7 mouse cellular contexts compared by ENCODE assay signal in the genomic region with DNA sequence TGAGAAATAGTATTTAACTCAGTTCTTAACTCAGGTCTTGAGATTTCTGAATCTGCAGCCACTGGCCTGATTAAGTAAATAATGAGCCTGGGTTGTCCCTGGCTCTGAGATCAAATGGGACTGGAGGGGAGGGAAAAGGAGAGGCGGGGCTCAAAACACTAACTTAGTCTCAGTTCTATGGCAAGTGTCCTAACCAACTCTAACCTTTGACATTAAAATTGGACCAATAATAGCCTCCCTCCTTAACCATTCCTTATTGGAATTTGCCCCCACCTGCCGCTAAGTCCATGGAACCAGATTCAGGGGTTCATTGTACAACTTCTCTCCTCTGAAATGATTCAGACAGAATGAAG. TPM values are rescaled to one million over a fixed set of nuclear protein-coding genes. Genes with fewer than 3 reads are reported as not detected.
DNase-seq lines count a peak whose midpoint lies in the region; ATAC-seq lines count a peak whose summit lies in the region.

A gene (minus strand): TSS at position 88 of the 353 bp plus-strand sequence.

- H3K36me3 ChIP-seq in neural tube, embryonic 11.5 days (ENCODE audit: control insufficient read depth, insufficient read depth, low read length): no peaks in the 10 kb centered on the region
- H3K36me3 ChIP-seq in forebrain, embryonic 15.5 days: no peaks in the 10 kb centered on the region
- H3K36me3 ChIP-seq in limb, embryonic 11.5 days (ENCODE audit: control insufficient read depth, insufficient read depth, low read length): no peaks in the 10 kb centered on the region
- no peaks in the 10 kb centered on the region for H3K36me3 ChIP-seq in stomach, embryonic 16.5 days (ENCODE audit: control insufficient read depth, insufficient read depth, low read length)

- peak within 1 kb of the TSS; percentile 52 for H3K9ac ChIP-seq in neural tube, embryonic 11.5 days (ENCODE audit: low read length)
- H3K9ac ChIP-seq in forebrain, embryonic 15.5 days (replicated peaks): peak within 1 kb of the TSS; percentile 16; the same call in 1 of the 2 replicates
- H3K9ac ChIP-seq in limb, embryonic 11.5 days (ENCODE audit: low read length): no peak within 1 kb of the TSS
- peak within 1 kb of the TSS; percentile 54; the same call in 1 of the 2 replicates for H3K9ac ChIP-seq in stomach, embryonic 16.5 days (ENCODE audit: low read length)

- DNase-seq in neural tube, embryonic 11.5 days (ENCODE audit: low spot score): no peak
- DNase-seq in neural tube, embryonic 10.5 days (ENCODE audit: extremely low spot score, low spot score): no peak
- no peak for DNase-seq in limb, embryonic 11.5 days (ENCODE audit: low spot score)
- DNase-seq in B cell, adult 2 months: no peak
- DNase-seq in layer of hippocampus, postnatal 10 days (ENCODE audit: low spot score in 2 of 2): no peak

- no peaks in the 10 kb centered on the region for H3K9me3 ChIP-seq in neural tube, embryonic 11.5 days (ENCODE audit: control insufficient read depth, low read length)
- no peaks in the 10 kb centered on the region for H3K9me3 ChIP-seq in forebrain, embryonic 15.5 days
- no peaks in the 10 kb centered on the region for H3K9me3 ChIP-seq in limb, embryonic 11.5 days (ENCODE audit: control insufficient read depth, low read length)
- H3K9me3 ChIP-seq in stomach, embryonic 16.5 days (replicated peaks; ENCODE audit: control insufficient read depth, low read length): no peaks in the 10 kb centered on the region

- H3K27ac ChIP-seq in neural tube, embryonic 11.5 days (ENCODE audit: low read depth, low read length): peak within 1 kb of the TSS; percentile 53; the same call in 1 of the 2 replicates
- peak within 1 kb of the TSS; percentile 83 for H3K27ac ChIP-seq in forebrain, embryonic 15.5 days (replicated peaks)
- H3K27ac ChIP-seq in limb, embryonic 11.5 days (replicated peaks; ENCODE audit: low read depth, low read length): no peak within 1 kb of the TSS
- H3K27ac ChIP-seq in stomach, embryonic 16.5 days (ENCODE audit: low read length): peak within 1 kb of the TSS; percentile 70

- H3K4me3 ChIP-seq in neural tube, embryonic 11.5 days (ENCODE audit: low read depth, low read length): no peak within 1 kb of the TSS
- H3K4me3 ChIP-seq in forebrain, embryonic 15.5 days: peak within 1 kb of the TSS; percentile 29
- no peak within 1 kb of the TSS for H3K4me3 ChIP-seq in limb, embryonic 11.5 days (ENCODE audit: low read depth, low read length)
- 0 out of 2 replicates have a peak within 1 kb of the TSS, but pooled peaks have one; percentile 13 for H3K4me3 ChIP-seq in stomach, embryonic 16.5 days (replicated peaks; ENCODE audit: low read length)

- H3K4me1 ChIP-seq in neural tube, embryonic 11.5 days (ENCODE audit: control insufficient read depth, insufficient read depth, low read length): no peaks in the 10 kb centered on the region; the same call in 1 of the 2 replicates
- H3K4me1 ChIP-seq in forebrain, embryonic 15.5 days: peaks cover 14% of the 10 kb centered on the region
- no peaks in the 10 kb centered on the region for H3K4me1 ChIP-seq in limb, embryonic 11.5 days (ENCODE audit: control insufficient read depth, insufficient read depth, low read length)
- H3K4me1 ChIP-seq in stomach, embryonic 16.5 days (ENCODE audit: control insufficient read depth, insufficient read depth, low read length): no peaks in the 10 kb centered on the region

- H3K4me2 ChIP-seq in neural tube, embryonic 11.5 days (ENCODE audit: low read depth): peak within 1 kb of the TSS; percentile 30
- peak within 1 kb of the TSS; percentile 43 for H3K4me2 ChIP-seq in forebrain, embryonic 15.5 days (replicated peaks)
- H3K4me2 ChIP-seq in limb, embryonic 11.5 days (ENCODE audit: low read depth, severe bottlenecking): 0 out of 2 replicates have a peak within 1 kb of the TSS, but pooled peaks have one; percentile 8
- peak within 1 kb of the TSS; percentile 38 for H3K4me2 ChIP-seq in stomach, embryonic 16.5 days (ENCODE audit: low read depth, low read length)

- H3K27me3 ChIP-seq in neural tube, embryonic 11.5 days (ENCODE audit: control insufficient read depth, insufficient read depth, low read length): no peaks in the 10 kb centered on the region
- H3K27me3 ChIP-seq in forebrain, embryonic 15.5 days: no peaks in the 10 kb centered on the region
- H3K27me3 ChIP-seq in limb, embryonic 11.5 days (ENCODE audit: control insufficient read depth, insufficient read depth, low read length): no peaks in the 10 kb centered on the region
- no peaks in the 10 kb centered on the region for H3K27me3 ChIP-seq in stomach, embryonic 16.5 days (ENCODE audit: control insufficient read depth, insufficient read depth, low read length)

- WGBS in neural tube, embryonic 11.5 days: 22% methylated on average over 2 of the region's 2 CpGs
- 0% methylated on average over 2 of the region's 2 CpGs for WGBS in forebrain, embryonic 15.5 days
- WGBS in limb, embryonic 11.5 days: 28% methylated on average over 2 of the region's 2 CpGs
- 36% methylated on average over 2 of the region's 2 CpGs for WGBS in stomach, embryonic 16.5 days

- peak; percentile 20; the same call in 1 of the 2 replicates for ATAC-seq in neural tube, embryonic 11.5 days (ENCODE audit: insufficient read depth, low FRiP score, low TSS enrichment)
- 0 out of 2 replicates have a peak, but pooled peaks have one; percentile 26 for ATAC-seq in forebrain, embryonic 15.5 days (replicated peaks)
- ATAC-seq in limb, embryonic 11.5 days (ENCODE audit: insufficient number of reproducible peaks, low FRiP score, low TSS enrichment, low read depth): no peak
- ATAC-seq in stomach, embryonic 16.5 days (ENCODE audit: insufficient read depth, low FRiP score): no peak

RNA-seq across cellular contexts. Expression of the gene that starts here (rescaled TPM):
- 0.15 TPM in 1 of 2 replicates, not detected in the other for polyA plus RNA-seq in neural tube, embryonic 11.5 days (2014; fragmentation: Nextera tagmentation; extraction: Ambion mirVana)
- polyA plus RNA-seq in forebrain, embryonic 15.5 days (2015; fragmentation: Nextera tagmentation; extraction: Ambion mirVana): 0.36 and 0.43 TPM in 2 replicates
- polyA plus RNA-seq in limb, embryonic 11.5 days (2014; fragmentation: Nextera tagmentation; extraction: Ambion mirVana): 0.16 and 0.17 TPM in 2 replicates
- polyA plus RNA-seq in stomach, embryonic 16.5 days (2015; fragmentation: Nextera tagmentation; extraction: Ambion mirVana): 2.0 and 2.2 TPM in 2 replicates
- 1 to 10 TPM; 1.9 to 2.0 TPM for total RNA-seq in layer of hippocampus, postnatal 10 days (2021)

Comparison
In these comparisons a context has a peak if more than half of its experiments do, and no peak if none do; other contexts are left out.
1. Peak in ATAC-seq, H3K27ac ChIP-seq, H3K9ac ChIP-seq and H3K4me2 ChIP-seq in neural tube, embryonic 11.5 days; RNA of the gene not detected or under 1 TPM.
2. Peak in ATAC-seq, H3K4me3 ChIP-seq, H3K27ac ChIP-seq, H3K9ac ChIP-seq and H3K4me2 ChIP-seq in forebrain, embryonic 15.5 days; RNA of the gene not detected or under 1 TPM.